ENCODE assay signal across 14 mouse cellular contexts in the genomic region with DNA sequence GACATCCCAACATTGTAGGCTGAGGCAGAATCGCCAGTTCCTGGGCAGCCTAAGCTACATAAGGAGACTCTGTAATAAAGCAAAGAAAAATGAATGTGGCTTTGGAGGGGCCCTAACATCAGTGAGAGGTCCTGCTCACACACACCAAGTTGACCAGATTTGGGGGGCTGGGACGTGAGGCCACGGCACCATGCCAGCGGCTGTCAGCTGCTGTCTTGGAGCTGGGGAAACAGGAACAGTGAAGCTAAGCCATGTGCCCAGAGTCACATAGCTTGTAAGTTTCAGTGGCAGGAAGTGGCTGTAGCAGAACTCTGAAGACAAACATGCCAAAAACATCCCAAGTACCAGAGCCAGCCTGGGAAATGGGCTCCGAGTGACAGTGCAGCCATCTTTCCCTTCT.
"Had no signal": no experiment of that assay in that cellular context is flagged by ENCODE, and none has a peak within 500 bp of the region (broad histone marks: within the 10 kb centered on the region; RNA-seq: fewer than 3 reads in every experiment).

No protein-coding gene starts in this region.

- DNase-seq: lung, postnatal 14 days; midbrain, embryonic 14.5 days; right cerebral cortex, postnatal 14 days; thymus, adult 2 months; thymus, postnatal 25 days; thymus, postnatal 4 days had no signal

- H3K4me2 ChIP-seq: liver, embryonic 12.5 days; midbrain, embryonic 12.5 days; neural tube, embryonic 12.5 days; stomach, embryonic 15.5 days had no signal

- ATAC-seq: liver, embryonic 12.5 days; midbrain, embryonic 16.5 days had no signal

- H3K9me3 ChIP-seq: liver, embryonic 12.5 days; midbrain, embryonic 10.5 days; midbrain, embryonic 12.5 days; neural tube, embryonic 12.5 days; stomach, embryonic 15.5 days had no signal

- H3K9ac ChIP-seq: liver, embryonic 12.5 days; liver, embryonic 14.5 days; midbrain, embryonic 12.5 days; neural tube, embryonic 12.5 days; stomach, embryonic 15.5 days had no signal

- H3K27ac ChIP-seq: liver, embryonic 12.5 days; liver, embryonic 14.5 days; midbrain, embryonic 10.5 days; midbrain, embryonic 12.5 days; neural tube, embryonic 12.5 days; stomach, embryonic 15.5 days; stomach, postnatal 0 days had no signal

- H3K4me3 ChIP-seq: liver, embryonic 12.5 days; midbrain, embryonic 10.5 days; midbrain, embryonic 12.5 days; neural tube, embryonic 12.5 days; stomach, embryonic 15.5 days had no signal

- H3K36me3 ChIP-seq: liver, embryonic 12.5 days; midbrain, embryonic 10.5 days; midbrain, embryonic 12.5 days; neural tube, embryonic 12.5 days; stomach, embryonic 15.5 days had no signal

- H3K4me1 ChIP-seq: midbrain, embryonic 12.5 days; neural tube, embryonic 12.5 days had no signal

- H3K27me3 ChIP-seq: liver, embryonic 12.5 days; neural tube, embryonic 12.5 days; stomach, embryonic 15.5 days had no signal
